Mouse (Mus musculus) CD8-positive naive resting alpha-beta T cell, adult 57 days (primary cell): ENCODE results near the gene Mrps25. TPM values are rescaled to one million over a fixed set of nuclear protein-coding genes. Genes with fewer than 3 reads are reported as not detected.

ENCODE experiments used
- total RNA-seq: library from RNA; stranded (reverse); gene quantifications from one replicate; pipeline ENCODE4 v1.2.4, GENCODE M21; 2023

Gene Mrps25
- total RNA-seq: 13.6 TPM

DNA sequence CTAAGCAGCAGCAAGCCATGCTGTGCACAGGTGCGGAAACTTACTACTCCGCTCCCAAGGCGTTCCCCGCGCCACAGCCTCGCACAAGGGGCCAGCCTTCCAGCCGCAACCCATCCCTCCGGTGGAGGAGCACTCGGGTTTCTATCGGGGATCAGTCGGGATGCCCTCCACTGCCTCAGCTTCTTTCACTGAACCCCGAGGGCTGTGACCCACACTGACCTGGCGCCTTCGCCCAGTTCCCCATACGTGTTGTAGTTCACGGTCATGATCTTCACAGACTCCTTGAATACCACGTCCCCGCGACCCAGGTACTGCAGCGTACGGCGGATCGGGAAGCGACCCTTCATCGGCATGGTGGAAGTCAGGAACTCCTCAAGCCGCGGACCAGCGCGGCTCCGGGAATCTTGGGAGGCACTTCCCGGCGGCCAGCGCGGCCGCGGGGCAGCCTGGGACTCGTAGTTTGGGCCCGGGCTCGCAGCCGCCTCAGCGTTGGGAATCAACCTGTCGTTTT, at the start of gene Mrps25:
Gene Mrps25 (minus strand): TSS at position 413 of the 511 bp plus-strand sequence.

DNA sequence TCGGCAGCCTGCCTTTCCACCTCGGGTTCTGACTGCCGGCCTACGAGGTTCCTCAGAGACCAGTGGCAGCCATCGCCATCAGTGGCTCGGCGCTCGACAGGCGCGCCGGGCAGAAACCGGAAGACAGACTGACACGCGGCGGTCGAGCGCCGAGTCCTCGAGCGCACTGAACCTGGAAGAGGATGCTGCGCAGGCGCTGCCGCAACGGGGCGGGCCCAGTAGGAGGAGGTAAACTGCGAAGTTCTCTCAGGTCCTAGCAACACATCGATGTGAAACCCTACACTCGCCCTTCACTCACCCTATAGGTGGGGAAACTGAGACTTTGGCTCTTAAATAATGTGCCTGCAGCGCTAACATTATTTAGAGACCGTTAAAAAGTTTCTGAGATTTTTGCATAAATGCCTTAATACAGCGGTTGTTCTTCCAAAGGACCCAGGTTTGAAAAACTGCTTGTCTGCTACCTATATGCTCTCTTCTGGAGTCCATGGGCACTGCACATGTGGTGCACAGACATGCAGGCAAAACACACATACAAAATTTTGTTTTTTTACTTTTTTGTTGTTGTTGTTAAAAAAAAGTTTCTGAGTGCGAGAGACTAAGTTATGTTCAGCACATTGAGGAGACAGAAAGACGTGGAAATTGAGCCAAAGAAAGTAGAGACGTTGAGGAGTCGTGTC, 31.1 kb upstream of the Mrps25 start, which contains the start of gene Rbsn:
Gene Rbsn (minus strand): TSS at position 153 of the 677 bp plus-strand sequence.

Other genes with a start within 250 kb of the Mrps25 start
- not detected for gene Fgd5, start 205.2 kb downstream of the Mrps25 start, total RNA-seq
- gene Nr2c2, start 92.6 kb downstream of the Mrps25 start, total RNA-seq: 99.8 TPM
- 47.3 TPM for gene Rbsn, start 30.9 kb upstream of the Mrps25 start, total RNA-seq
- not detected for gene Trh, start 60.6 kb upstream of the Mrps25 start, total RNA-seq